Mouse (Mus musculus) bone marrow macrophage, adult 2 months (primary cell): ENCODE data around the gene Pgc.

Experiments used
- CTCF ChIP-seq: IDR thresholded peaks from 2 replicates; pipeline ENCODE4 v1.5.1; 2012; ENCODE audit warnings: low read depth, mild to moderate bottlenecking, low read length, moderate library complexity
- POLR2A ChIP-seq: IDR thresholded peaks from 2 replicates; pipeline ENCODE4 v1.6.1; 2012; ENCODE audit warnings: mild to moderate bottlenecking, low read depth, low read length, borderline replicate concordance

DNA sequence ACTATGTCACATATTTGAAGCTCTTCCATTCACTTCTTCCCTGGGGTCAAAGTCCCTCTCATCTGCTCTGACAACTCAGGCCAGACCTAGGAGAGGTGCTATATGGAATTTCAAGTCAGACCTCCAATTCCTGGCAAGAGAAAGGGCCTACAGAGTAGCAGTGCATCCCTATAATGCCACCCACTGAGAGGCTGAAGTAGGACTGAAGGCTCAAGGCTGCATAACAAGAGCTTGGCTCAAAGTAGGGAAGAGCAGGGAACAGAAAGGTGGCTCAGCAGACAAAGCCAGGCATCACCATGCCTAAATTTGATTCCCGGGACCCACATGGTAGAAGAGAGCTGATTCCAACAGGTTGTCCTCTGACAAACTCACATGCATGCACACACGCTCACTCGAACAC lies 35.0 kb upstream of the Pgc start:
- TF ChIP-seq CTCF, result no peak
- no peak for TF ChIP-seq POLR2A
